Mouse (Mus musculus) T-helper 2 cell (primary cell): ENCODE data around the gene Grxcr1.

Experiments
- in situ Hi-C: fragments of 300-600 bp; cut with MboI, MseI; formaldehyde crosslinking; loops from one replicate; pipeline ENCODE4 v1.15.1; 2025; ENCODE audit warnings: high pct_unique_total_duplicates

The Grxcr1 gene

DNA sequence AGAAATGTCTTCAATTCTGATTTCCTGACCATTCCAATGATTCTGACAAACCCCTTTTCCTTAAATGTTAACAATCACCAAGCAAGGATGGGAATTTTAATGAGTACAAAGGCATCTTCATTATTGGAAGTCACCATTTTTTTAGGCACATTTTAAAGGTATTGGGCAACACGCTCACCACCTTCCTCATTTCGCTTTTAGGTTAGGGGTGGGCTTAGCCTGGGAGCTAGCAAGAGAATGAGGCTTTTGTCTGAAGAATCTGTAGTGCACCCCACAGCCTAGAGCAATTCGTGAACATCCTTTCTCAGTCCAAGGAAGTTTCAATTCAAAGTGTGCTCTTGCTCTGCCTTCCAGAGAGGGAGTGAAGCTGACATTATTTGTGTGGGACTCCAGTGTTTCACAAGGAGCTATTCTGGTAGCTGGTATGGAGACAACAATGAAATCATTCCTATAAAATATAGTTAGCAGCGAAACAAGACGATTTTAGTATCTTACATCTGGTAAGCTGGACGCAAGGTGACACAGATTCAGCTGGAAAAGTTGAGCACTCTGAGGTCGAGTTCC is 55.0 kb downstream of the Grxcr1 start:
- in situ Hi-C loops: no loop called here

DNA sequence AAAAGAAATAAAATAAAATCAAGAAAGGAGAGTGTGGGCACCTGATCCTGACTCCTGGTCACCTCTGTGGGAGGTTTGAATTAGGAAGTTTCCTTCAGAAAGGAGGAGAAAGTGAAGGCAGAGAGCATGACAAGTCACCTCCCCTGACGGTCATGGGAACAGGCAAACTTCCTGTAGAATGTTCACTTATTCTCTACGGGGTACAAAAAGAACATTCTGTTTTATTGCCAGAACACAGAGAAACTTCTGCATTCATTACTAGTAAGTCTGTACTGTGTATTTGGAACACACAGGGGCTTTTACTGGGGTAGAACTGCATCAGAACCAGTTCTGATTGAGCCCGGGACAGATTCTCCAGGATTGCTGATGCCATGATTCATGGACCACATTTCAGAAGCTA is 55.5 kb downstream of the Grxcr1 start:
- in situ Hi-C loops: no loop called here

DNA sequence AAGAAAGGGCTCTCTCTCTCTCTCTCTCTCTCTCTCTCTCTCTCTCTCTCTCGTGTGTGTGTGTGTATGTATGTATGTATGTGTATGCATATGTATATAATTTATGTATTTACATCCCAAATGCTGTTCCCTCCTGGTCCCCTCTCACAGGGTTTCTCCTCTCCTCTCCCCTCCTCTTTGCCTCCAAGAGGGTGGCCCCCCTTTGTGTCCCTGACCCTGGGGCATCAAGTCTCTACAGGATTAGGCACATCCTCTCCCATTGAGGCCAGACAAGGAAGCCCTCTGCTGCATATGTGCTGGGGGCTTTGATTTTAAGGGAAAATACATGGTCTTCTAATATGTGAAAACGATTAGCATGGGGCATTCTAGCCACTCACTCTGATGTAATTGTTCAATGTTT is 61.5 kb downstream of the Grxcr1 start:
- in situ Hi-C loops: loop anchor here (10.0 kb wide), 1 partner anchor 1648 kb away; no protein-coding TSS in a partner anchor

DNA sequence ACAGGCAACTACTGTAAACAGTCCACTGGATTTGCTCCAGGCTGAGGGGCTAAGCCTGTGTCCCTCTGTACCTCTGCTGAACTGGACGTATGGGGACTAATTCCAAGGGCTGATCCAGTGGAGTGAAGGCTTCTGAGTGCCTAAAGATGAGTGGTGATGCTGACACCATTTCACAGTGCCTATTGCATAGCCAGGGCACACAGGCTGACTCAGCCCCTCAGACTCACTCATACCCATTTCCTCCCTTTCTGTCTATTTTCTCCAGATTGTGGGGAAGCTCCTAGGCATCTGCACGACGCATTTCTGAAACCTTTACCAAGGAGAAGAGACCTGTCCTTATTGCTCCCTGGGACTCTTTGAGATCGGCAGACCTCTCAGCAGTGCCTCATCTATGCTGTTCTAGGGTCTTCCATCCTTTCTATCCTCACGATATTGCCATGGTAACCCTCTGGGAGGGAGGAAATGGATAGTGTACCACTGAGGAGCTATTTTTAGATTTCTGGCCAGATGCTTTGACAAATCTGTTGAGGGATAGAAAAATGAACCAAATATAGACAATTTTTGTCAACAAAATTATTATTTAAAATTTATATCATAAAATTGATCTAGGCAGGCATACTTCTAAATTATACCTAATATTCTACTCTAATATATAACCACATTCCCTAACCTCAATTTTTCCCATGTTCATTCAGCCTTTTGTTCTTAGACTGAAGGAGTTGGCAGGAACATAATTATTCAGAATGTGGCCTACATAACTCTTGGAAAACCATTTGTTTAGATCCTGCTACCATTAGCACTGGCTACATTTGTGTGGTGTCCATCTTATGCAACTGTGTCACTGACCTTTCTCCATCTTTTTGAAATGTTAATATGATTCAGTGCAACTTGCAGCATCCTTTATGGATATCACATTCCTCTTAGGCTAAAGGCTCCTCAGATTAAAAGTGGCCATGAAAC is 66.3 kb downstream of the Grxcr1 start:
- in situ Hi-C loops: loop anchor here (10.0 kb wide), 1 partner anchor 1653 kb away; no protein-coding TSS in a partner anchor

DNA sequence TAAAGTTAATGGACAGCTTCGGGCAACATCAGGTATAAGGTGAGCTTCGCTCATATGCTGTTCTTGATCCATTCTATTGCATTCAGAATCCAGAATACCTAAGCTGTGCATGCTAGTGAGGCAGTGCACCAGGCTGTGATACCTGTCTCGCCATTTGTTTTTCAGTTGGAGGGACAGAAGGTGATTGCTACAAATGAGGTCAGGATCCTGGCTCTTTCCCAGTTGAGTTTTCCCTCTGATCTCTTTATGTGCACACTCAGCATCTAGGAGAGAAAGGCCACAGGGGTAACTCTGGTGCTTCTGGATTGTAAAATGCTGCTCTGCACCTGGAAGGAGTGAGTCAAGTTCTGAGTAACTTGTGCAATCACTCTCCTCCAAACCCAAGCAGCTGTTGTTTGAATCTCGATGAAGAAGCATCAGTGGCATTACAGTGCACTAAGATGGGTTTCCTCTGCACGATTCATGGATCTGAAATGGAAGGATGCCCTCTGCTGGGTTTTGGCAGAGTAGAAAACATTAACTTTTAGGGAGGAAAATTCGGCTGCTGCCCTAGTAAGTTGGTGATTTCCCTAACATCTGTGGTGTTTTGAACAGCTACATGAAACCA is 80.9 kb downstream of the Grxcr1 start:
- in situ Hi-C loops: no loop called here

DNA sequence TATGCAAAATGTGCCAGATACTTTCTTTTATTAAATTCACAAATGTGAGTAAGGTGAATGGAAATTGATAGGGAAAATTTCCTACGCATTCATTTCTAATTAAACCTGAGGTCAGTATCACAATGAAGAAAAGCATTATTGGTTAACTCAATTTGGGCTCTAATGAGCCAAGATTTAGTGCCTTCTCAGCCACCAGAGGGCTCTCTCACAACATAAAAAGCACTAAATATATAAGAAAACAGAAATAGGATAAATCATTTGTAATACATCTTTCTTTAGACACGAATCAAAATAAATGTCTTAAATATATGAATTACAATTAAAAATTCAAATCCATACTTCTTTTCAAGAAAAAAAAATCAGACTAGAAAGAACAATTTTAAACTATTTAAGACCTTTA is 89.2 kb downstream of the Grxcr1 start:
- in situ Hi-C loops: no loop called here

DNA sequence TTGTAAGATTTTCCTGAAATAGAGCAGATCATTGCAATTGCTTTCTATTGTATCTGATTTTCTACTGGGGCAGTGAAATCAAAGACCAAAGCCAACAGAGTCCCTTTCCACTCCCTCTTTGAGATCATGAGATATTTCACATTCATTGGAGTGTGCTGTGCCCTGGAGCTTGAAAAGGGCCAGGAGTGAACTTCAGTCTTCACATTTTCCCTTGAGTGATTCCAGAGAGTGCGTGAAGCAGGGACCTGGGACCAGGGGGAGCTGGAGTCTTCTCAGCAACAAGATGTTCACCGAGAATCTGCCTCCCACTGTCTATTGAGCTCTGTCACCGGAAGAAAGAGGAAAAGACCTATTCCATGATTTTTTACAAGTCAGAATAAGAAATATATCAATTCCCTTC is 91.2 kb downstream of the Grxcr1 start:
- in situ Hi-C loops: no loop called here

DNA sequence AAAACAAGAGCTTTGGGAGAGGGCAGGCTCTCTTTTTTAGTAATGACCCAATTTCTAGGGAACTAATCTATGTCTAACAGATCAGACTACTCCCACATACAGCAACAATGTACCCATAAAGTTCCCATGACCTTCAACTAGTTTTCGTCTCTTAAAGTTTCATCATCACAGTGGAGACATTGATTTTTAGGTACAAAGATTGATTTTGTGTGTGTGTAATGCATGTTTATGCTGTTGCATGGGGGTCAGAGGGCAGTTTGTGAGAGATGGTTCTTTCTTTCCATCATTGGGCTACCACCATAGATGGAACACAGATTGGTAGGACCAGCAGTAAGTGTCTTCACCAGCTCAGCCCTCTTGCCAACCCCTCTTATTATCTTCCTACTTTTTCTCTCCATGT is 93.8 kb downstream of the Grxcr1 start:
- in situ Hi-C loops: no loop called here

DNA sequence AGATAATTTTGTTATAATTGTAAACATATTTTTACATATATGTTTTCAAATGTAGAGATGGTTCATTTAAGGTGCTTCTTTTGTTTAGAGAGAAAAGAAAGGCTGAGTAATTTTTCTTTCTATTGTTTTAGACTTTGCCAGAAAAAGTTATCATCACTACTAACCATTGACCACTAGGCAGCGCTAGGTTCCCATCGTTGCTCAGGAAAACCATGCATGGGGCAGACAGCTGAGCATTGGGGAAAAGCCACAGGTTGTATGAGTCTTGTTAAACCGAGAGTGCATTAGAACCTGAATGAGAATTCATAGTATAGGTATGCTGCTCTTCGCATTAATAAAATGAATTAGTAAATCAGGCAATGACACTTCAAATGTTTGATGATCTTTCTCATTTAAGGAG is 96.8 kb downstream of the Grxcr1 start:
- in situ Hi-C loops: no loop called here

DNA sequence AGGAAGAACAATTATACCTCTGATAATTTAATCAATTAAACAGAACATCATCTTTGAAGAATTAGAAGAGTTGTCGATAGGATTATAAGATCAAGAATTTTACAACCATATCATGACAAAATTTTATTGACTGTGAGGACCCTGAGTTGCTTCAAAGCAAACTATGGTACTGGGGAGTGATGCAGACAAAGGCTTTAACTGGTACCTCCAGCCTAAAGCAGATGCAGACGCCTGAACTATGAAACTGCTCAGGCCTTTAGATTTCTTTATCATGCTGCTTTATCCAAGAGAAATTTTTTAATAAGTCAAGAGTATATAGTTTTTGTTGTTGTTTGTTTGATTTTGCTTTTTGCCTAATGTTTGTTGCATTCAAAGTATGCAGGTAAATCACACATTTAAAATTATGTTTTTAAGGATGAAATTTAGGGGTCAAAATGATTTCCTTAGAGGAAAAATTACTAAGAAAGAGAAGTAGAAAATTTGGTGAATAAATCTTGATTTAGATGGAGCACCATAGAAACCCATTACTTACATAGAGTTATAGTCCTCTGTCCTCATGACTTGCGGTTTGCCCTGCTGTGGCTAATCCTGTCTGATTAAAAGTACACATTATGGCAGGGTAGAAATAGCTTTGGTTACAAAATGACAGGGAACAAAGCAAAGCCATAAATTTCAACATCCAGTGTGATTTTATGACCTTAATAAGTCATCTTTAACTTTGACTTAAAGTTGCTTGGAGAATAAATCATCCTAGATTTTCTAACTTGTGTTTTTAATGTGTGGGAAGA is 97.4 kb downstream of the Grxcr1 start:
- in situ Hi-C loops: no loop called here

DNA sequence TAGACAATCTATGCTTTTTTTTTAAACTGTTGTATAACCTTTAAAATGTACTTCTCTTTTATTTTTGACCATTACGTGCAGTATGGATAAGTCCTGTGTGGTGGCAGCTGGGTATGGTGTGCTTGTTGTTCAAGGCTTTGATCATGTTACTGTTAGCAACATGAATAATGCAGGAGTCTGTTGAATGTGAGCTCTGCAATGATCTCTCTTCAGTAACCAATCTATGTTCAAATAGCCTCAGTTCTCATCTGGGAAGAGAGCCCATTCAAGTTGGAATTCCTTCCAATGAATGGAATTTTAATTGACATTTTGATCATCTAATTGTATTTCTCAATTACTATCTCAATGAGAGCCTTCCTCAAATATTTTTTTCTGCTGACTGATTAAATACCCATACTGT is 115.2 kb downstream of the Grxcr1 start:
- in situ Hi-C loops: no loop called here

DNA sequence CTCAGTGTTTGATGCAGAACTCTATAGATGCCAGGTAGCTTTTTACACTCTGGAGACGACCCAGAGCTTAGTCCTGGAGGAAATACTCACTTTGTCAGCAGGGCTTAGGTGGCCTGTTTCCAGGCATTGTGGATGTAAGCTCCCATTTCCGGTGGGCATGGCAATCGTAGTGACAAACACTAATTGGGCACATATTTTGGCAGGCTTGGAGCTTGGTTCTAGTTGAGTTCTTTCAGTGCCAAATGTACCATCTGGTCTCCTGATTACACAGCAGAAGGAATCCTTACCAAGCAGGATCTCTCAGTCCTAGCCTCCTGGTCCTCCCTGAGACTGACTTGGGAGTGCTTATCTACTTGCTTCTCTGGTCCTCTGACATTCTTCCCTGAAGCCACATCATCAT is 118.3 kb downstream of the Grxcr1 start:
- in situ Hi-C loops: no loop called here

DNA sequence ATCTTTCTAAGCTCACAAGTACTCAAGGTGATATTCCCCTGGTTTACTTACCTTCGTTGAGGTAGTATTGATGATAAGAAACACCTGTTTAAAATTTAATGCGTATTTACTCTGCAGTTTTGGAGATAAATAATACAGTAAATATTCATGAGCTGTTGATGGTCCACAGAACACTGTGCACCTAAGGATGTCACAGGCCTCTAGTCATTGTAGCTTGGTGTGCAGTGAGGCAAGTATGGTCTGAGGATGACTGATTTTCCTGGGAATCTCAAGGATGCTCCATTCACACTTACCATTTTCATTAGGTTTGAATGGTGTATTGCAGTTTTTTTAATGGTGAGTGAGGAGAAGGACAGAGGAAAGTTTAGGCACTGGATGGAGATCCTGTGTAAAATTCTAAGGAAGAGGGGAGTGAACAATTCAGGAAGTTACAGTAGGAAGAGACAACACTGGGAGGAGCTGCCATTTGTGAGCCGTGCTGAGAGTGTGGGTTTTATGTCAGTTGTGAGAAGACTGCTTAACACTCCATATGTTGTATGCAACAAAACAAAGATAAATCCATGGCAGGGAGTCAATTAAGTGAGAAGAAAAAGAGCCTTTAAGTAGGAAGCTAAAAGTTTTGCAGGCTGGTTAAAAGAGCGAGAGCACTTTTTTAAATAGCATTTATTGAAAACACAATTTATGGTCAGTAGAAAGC is 118.9 kb downstream of the Grxcr1 start:
- in situ Hi-C loops: no loop called here

DNA sequence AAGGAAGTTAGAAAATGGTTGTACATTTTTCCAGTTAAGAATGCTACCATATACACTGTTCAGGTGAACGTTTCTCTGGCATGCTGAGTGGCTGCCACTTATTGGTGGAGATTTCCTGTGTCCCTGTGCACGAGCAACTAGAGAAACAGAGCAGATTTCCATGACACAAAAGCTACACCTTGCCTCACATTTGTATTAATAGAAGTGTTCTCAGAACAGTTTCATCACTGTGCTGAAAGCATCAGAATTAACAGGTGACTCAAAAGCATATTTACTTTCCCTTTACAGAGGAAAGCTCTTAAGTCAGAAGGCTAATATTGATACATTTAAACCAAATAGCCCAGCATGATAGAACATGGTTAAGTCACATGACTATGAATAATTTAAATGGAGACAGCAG is 130.9 kb downstream of the Grxcr1 start:
- in situ Hi-C loops: no loop called here

DNA sequence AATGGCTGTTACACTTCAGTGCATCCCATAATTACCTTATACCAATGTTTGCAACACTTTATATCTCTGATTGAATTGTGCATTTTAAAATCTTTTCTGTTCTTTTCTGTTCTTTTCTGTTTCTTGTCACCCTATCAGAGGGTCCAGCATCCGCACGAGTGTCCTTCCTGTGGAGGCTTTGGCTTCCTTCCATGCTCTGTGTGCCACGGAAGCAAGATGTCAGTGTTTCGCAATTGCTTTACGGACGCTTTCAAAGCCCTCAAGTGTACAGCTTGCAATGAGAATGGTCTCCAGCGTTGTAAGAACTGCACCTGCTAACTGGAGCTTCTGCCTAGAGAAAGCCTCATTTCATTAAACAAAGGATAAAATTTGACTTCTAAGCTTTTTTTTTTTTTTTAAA is 134.3 kb downstream of the Grxcr1 start:
- in situ Hi-C loops: no loop called here
